In genomic region chrX:64056776-64057175, GRCm38 (mm10) we compare ENCODE assay signal across 32 mouse cellular contexts.
DNase-seq lines count a peak whose midpoint lies in the region; ATAC-seq and TF ChIP-seq lines count a peak whose summit lies in the region.
"Had no signal": no experiment of that assay in that cellular context is flagged by ENCODE, and none has a peak within 500 bp of the region (broad histone marks: within the 10 kb centered on the region; RNA-seq: fewer than 3 reads in every experiment).

No protein-coding gene starts in this region.

- no peaks in the 10 kb centered on the region for H3K36me3 ChIP-seq in hindbrain, embryonic 11.5 days (ENCODE audit: control insufficient read depth, insufficient read depth, low read length)
- H3K36me3 ChIP-seq in hindbrain, embryonic 13.5 days = no peaks in the 10 kb centered on the region
- H3K36me3 ChIP-seq in midbrain, postnatal 0 days (ENCODE audit: insufficient read depth, low read length) = no peaks in the 10 kb centered on the region
- no peaks in the 10 kb centered on the region for H3K36me3 ChIP-seq in midbrain, embryonic 16.5 days (ENCODE audit: control insufficient read depth, insufficient read depth, low read length)
- no peaks in the 10 kb centered on the region for H3K36me3 ChIP-seq in embryonic facial prominence, embryonic 14.5 days (ENCODE audit: control insufficient read depth, insufficient read depth, low read length)
- H3K36me3 ChIP-seq in liver, postnatal 0 days (replicated peaks; ENCODE audit: insufficient read depth, low read length) = no peaks in the 10 kb centered on the region
- H3K36me3 ChIP-seq: embryonic facial prominence, embryonic 13.5 days; heart, embryonic 12.5 days; intestine, embryonic 15.5 days; midbrain, embryonic 12.5 days; neural tube, embryonic 13.5 days; stomach, embryonic 15.5 days had no signal

- no peaks in the 10 kb centered on the region for H3K9me3 ChIP-seq in hindbrain, embryonic 11.5 days (ENCODE audit: control insufficient read depth, low read length)
- H3K9me3 ChIP-seq in hindbrain, embryonic 13.5 days = no peaks in the 10 kb centered on the region; the same call in 1 of the 2 replicates
- H3K9me3 ChIP-seq in midbrain, postnatal 0 days (ENCODE audit: low read length) = no peaks in the 10 kb centered on the region
- no peaks in the 10 kb centered on the region for H3K9me3 ChIP-seq in midbrain, embryonic 16.5 days (replicated peaks; ENCODE audit: control insufficient read depth, low read length, poor library complexity, severe bottlenecking)
- H3K9me3 ChIP-seq in embryonic facial prominence, embryonic 14.5 days (ENCODE audit: control insufficient read depth, low read length) = no peaks in the 10 kb centered on the region
- H3K9me3 ChIP-seq in liver, postnatal 0 days (ENCODE audit: low read length) = no peaks in the 10 kb centered on the region
- H3K9me3 ChIP-seq: embryonic facial prominence, embryonic 13.5 days; heart, embryonic 12.5 days; intestine, embryonic 15.5 days; midbrain, embryonic 12.5 days; neural tube, embryonic 13.5 days; stomach, embryonic 15.5 days had no signal

- peak; percentile 2 for DNase-seq in hindbrain, embryonic 11.5 days (ENCODE audit: low spot score)
- peak; percentile 12 for DNase-seq in midbrain, postnatal 0 days (ENCODE audit: low spot score)
- DNase-seq in brain, embryonic 18.5 days (ENCODE audit: low read depth, low spot score) = peak; percentile 4
- DNase-seq in embryonic facial prominence, embryonic 14.5 days (ENCODE audit: low spot score) = peak; percentile 1
- no peak for DNase-seq in liver, postnatal 0 days
- DNase-seq in adipocyte (ENCODE audit: low spot score) = no peak
- DNase-seq: adrenal gland, adult 2 months; adrenal gland, postnatal 36 days; B cell, adult 2 months; cerebellum, adult 11 months; cerebellum, adult 9-11 months; gastrocnemius, adult 2 months; gastrocnemius, postnatal 36 days; heart, adult 18-20 months; heart, postnatal 4 days; kidney, adult 2 months; kidney, postnatal 36 days; liver; lung, embryonic 14.5 days; lung, postnatal 14 days; right cerebral cortex, postnatal 14 days had no signal

- no peak overlapping the region for H3K9ac ChIP-seq in hindbrain, embryonic 11.5 days (ENCODE audit: low read depth, low read length)
- H3K9ac ChIP-seq in hindbrain, embryonic 13.5 days = no peak overlapping the region
- no peak overlapping the region for H3K9ac ChIP-seq in midbrain, postnatal 0 days (replicated peaks; ENCODE audit: low read length, poor library complexity, severe bottlenecking)
- no peak overlapping the region for H3K9ac ChIP-seq in midbrain, embryonic 16.5 days (ENCODE audit: low read depth, low read length)
- no peak overlapping the region for H3K9ac ChIP-seq in embryonic facial prominence, embryonic 14.5 days (ENCODE audit: low read depth, low read length)
- H3K9ac ChIP-seq in liver, postnatal 0 days (replicated peaks) = no peak overlapping the region
- H3K9ac ChIP-seq: embryonic facial prominence, embryonic 13.5 days; heart, embryonic 12.5 days; intestine, embryonic 15.5 days; liver, embryonic 14.5 days; lung, embryonic 14.5 days; midbrain, embryonic 12.5 days; neural tube, embryonic 13.5 days; stomach, embryonic 15.5 days had no signal

- H3K27ac ChIP-seq in hindbrain, embryonic 11.5 days (ENCODE audit: low read depth, low read length) = no peak overlapping the region
- H3K27ac ChIP-seq in hindbrain, embryonic 13.5 days = no peak overlapping the region
- H3K27ac ChIP-seq in midbrain, postnatal 0 days (ENCODE audit: low read depth, low read length) = no peak overlapping the region
- no peak overlapping the region for H3K27ac ChIP-seq in midbrain, embryonic 16.5 days (ENCODE audit: low read length)
- no peak overlapping the region for H3K27ac ChIP-seq in embryonic facial prominence, embryonic 14.5 days (replicated peaks; ENCODE audit: low read depth, low read length)
- H3K27ac ChIP-seq in liver, postnatal 0 days (ENCODE audit: low read depth) = no peak overlapping the region
- H3K27ac ChIP-seq: embryonic facial prominence, embryonic 13.5 days; gastrocnemius, adult 2 months; intestine, embryonic 15.5 days; liver, embryonic 14.5 days; midbrain, embryonic 12.5 days; neural tube, embryonic 13.5 days; stomach, embryonic 15.5 days had no signal

- ATAC-seq in hindbrain, embryonic 11.5 days (ENCODE audit: low FRiP score) = no peak
- ATAC-seq in hindbrain, embryonic 13.5 days (ENCODE audit: low FRiP score) = no peak
- ATAC-seq in midbrain, postnatal 0 days (ENCODE audit: low FRiP score) = no peak
- no peak; the same call in 1 of the 2 replicates for ATAC-seq in midbrain, embryonic 16.5 days
- no peak for ATAC-seq in embryonic facial prominence, embryonic 14.5 days (ENCODE audit: low read depth)
- no peak for ATAC-seq in liver, postnatal 0 days
- ATAC-seq: hindbrain, embryonic 16.5 days; intestine, embryonic 15.5 days had no signal

- no peaks in the 10 kb centered on the region for H3K27me3 ChIP-seq in hindbrain, embryonic 11.5 days (ENCODE audit: control insufficient read depth, insufficient read depth, low read length)
- H3K27me3 ChIP-seq in hindbrain, embryonic 13.5 days = no peaks in the 10 kb centered on the region
- no peaks in the 10 kb centered on the region for H3K27me3 ChIP-seq in midbrain, postnatal 0 days (ENCODE audit: insufficient read depth, low read length)
- H3K27me3 ChIP-seq in midbrain, embryonic 16.5 days (ENCODE audit: control insufficient read depth, insufficient read depth, low read depth, low read length) = no peaks in the 10 kb centered on the region
- H3K27me3 ChIP-seq in embryonic facial prominence, embryonic 14.5 days (replicated peaks; ENCODE audit: control insufficient read depth, insufficient read depth, low read length) = no peaks in the 10 kb centered on the region
- no peaks in the 10 kb centered on the region for H3K27me3 ChIP-seq in liver, postnatal 0 days (ENCODE audit: insufficient read depth, low read length)
- H3K27me3 ChIP-seq: embryonic facial prominence, embryonic 13.5 days; heart, embryonic 12.5 days; intestine, embryonic 15.5 days; midbrain, embryonic 12.5 days; neural tube, embryonic 13.5 days; stomach, embryonic 15.5 days had no signal

- 50% methylated on average over 1 of the region's 1 CpGs for WGBS in hindbrain, embryonic 11.5 days
- 41% methylated on average over 1 of the region's 1 CpGs for WGBS in hindbrain, embryonic 13.5 days
- WGBS in midbrain, postnatal 0 days = 29% methylated on average over 1 of the region's 1 CpGs
- 23% methylated on average over 1 of the region's 1 CpGs for WGBS in midbrain, embryonic 16.5 days
- WGBS in embryonic facial prominence, embryonic 14.5 days = 45% methylated on average over 1 of the region's 1 CpGs
- WGBS in liver, postnatal 0 days (ENCODE audit: insufficient replicate concordance) = 47% methylated on average over 1 of the region's 1 CpGs

- no peak overlapping the region for H3K4me3 ChIP-seq in hindbrain, embryonic 11.5 days (ENCODE audit: low read depth, low read length)
- H3K4me3 ChIP-seq in hindbrain, embryonic 13.5 days = no peak overlapping the region
- no peak overlapping the region for H3K4me3 ChIP-seq in midbrain, postnatal 0 days (ENCODE audit: low read depth, low read length)
- no peak overlapping the region for H3K4me3 ChIP-seq in midbrain, embryonic 16.5 days (ENCODE audit: low read depth, low read length)
- no peak overlapping the region for H3K4me3 ChIP-seq in embryonic facial prominence, embryonic 14.5 days (ENCODE audit: low read depth, low read length)
- no peak overlapping the region for H3K4me3 ChIP-seq in liver, postnatal 0 days (ENCODE audit: low read depth, low read length)
- H3K4me3 ChIP-seq: embryonic facial prominence, embryonic 13.5 days; erythroblast, embryonic 14.5 days; gastrocnemius, adult 2 months; heart, embryonic 12.5 days; intestine, embryonic 15.5 days; midbrain, embryonic 12.5 days; neural tube, embryonic 13.5 days; stomach, embryonic 15.5 days had no signal

- H3K4me2 ChIP-seq in hindbrain, embryonic 11.5 days (replicated peaks; ENCODE audit: low read depth, low read length) = no peak overlapping the region
- H3K4me2 ChIP-seq in hindbrain, embryonic 13.5 days = no peak overlapping the region
- H3K4me2 ChIP-seq in midbrain, postnatal 0 days (ENCODE audit: low read depth, low read length, poor library complexity, severe bottlenecking) = no peak overlapping the region
- H3K4me2 ChIP-seq in midbrain, embryonic 16.5 days (ENCODE audit: low read length) = no peak overlapping the region
- no peak overlapping the region for H3K4me2 ChIP-seq in embryonic facial prominence, embryonic 14.5 days (ENCODE audit: low read depth, low read length)
- H3K4me2 ChIP-seq in liver, postnatal 0 days (ENCODE audit: low read depth, low read length) = no peak overlapping the region
- H3K4me2 ChIP-seq: embryonic facial prominence, embryonic 13.5 days; heart, embryonic 12.5 days; intestine, embryonic 15.5 days; lung, embryonic 14.5 days; midbrain, embryonic 12.5 days; neural tube, embryonic 13.5 days; stomach, embryonic 15.5 days had no signal

- no peak for TF ChIP-seq CTCF in midbrain, postnatal 0 days (IDR thresholded peaks at IDR 0.05)
- no peak for TF ChIP-seq CTCF in liver, postnatal 0 days (IDR thresholded peaks at IDR 0.05; ENCODE audit: low read depth)

- no peaks in the 10 kb centered on the region for H3K4me1 ChIP-seq in hindbrain, embryonic 11.5 days (replicated peaks; ENCODE audit: control insufficient read depth, insufficient read depth, low read length)
- H3K4me1 ChIP-seq in hindbrain, embryonic 13.5 days (replicated peaks) = no peaks in the 10 kb centered on the region
- H3K4me1 ChIP-seq in midbrain, postnatal 0 days (ENCODE audit: insufficient read depth, low read length) = no peaks in the 10 kb centered on the region
- no peaks in the 10 kb centered on the region for H3K4me1 ChIP-seq in midbrain, embryonic 16.5 days (ENCODE audit: control insufficient read depth, insufficient read depth, low read length)
- H3K4me1 ChIP-seq in embryonic facial prominence, embryonic 14.5 days (ENCODE audit: control insufficient read depth, insufficient read depth, low read length) = no peaks in the 10 kb centered on the region
- no peaks in the 10 kb centered on the region for H3K4me1 ChIP-seq in liver, postnatal 0 days (ENCODE audit: insufficient read depth)
- H3K4me1 ChIP-seq: embryonic facial prominence, embryonic 13.5 days; heart, embryonic 12.5 days; intestine, embryonic 15.5 days; midbrain, embryonic 12.5 days; neural tube, embryonic 13.5 days; stomach, embryonic 15.5 days had no signal

- no peak for TF ChIP-seq EP300 in liver, postnatal 0 days (IDR thresholded peaks at IDR 0.05; ENCODE audit: low read depth)

Comparison
In these comparisons a context has a peak if more than half of its experiments do, and no peak if none do; other contexts are left out.
1. DNase-seq: peak in hindbrain, embryonic 11.5 days (single experiment), midbrain, postnatal 0 days (single experiment), brain, embryonic 18.5 days (single experiment) and embryonic facial prominence, embryonic 14.5 days (single experiment); none in liver, postnatal 0 days (single experiment) and adipocyte (single experiment).